Comparison of ENCODE assay signal across 9 mouse cellular contexts in genomic region chr2:69135661-69136576, GRCm38 (mm10). TPM values are rescaled to one million over a fixed set of nuclear protein-coding genes. Genes with fewer than 3 reads are reported as not detected.
DNase-seq lines count a peak whose midpoint lies in the region; ATAC-seq lines count a peak whose summit lies in the region.
"Had no signal": no experiment of that assay in that cellular context is flagged by ENCODE, and none has a peak within 500 bp of the region (broad histone marks: within the 10 kb centered on the region; RNA-seq: fewer than 3 reads in every experiment).

Gene Nostrin, plus strand, starts transcription at chr2:69135800.

- ATAC-seq in heart, embryonic 12.5 days (ENCODE audit: insufficient number of reproducible peaks, low FRiP score) = peak; percentile 33; the same call in 1 of the 2 replicates
- ATAC-seq in monocyte, adult 5-6 weeks (replicated peaks; ENCODE audit: insufficient number of reproducible peaks, low FRiP score, low TSS enrichment, poor library complexity, severe bottlenecking) = peak; percentile 70

- no peak within 1 kb of the TSS for H3K4me3 ChIP-seq in heart, embryonic 12.5 days
- H3K4me3 ChIP-seq: neural tube, embryonic 12.5 days had no signal

- H3K9me3 ChIP-seq in heart, embryonic 12.5 days (replicated peaks) = no peaks in the 10 kb centered on the region
- H3K9me3 ChIP-seq: neural tube, embryonic 12.5 days had no signal

- no peaks in the 10 kb centered on the region for H3K36me3 ChIP-seq in heart, embryonic 12.5 days
- H3K36me3 ChIP-seq: neural tube, embryonic 12.5 days had no signal

- H3K9ac ChIP-seq in heart, embryonic 12.5 days = no peak within 1 kb of the TSS
- H3K9ac ChIP-seq: neural tube, embryonic 12.5 days had no signal

- no peak within 1 kb of the TSS for H3K27ac ChIP-seq in heart, embryonic 12.5 days (ENCODE audit: poor library complexity, severe bottlenecking)
- H3K27ac ChIP-seq: neural tube, embryonic 12.5 days had no signal

- intact Hi-C loops in left cerebral cortex, postnatal 14 days (cut with DNase I) = no loop called here
- intact Hi-C loops in left cerebral cortex, postnatal 4 days (cut with DNase I) = no loop called here

- peaks cover 14% of the 10 kb centered on the region for H3K4me1 ChIP-seq in heart, embryonic 12.5 days (replicated peaks)
- H3K4me1 ChIP-seq: neural tube, embryonic 12.5 days had no signal

- no peaks in the 10 kb centered on the region for H3K27me3 ChIP-seq in heart, embryonic 12.5 days (replicated peaks)
- H3K27me3 ChIP-seq: neural tube, embryonic 12.5 days had no signal

- DNase-seq in left cerebral cortex, postnatal 14 days (ENCODE audit: low spot score in 2 of 2) = peak; percentile 19 to 36
- DNase-seq in left cerebral cortex, adult 8-10 months (ENCODE audit: low spot score in 2 of 2) = no peak
- peak; percentile 34 to 46 for DNase-seq in kidney, postnatal 4 days
- no peak for DNase-seq in layer of hippocampus, adult 18-20 months (ENCODE audit: low spot score in 2 of 2)
- no peak for DNase-seq in left cerebral cortex, postnatal 4 days
- no peak for DNase-seq in ovary, adult 18-20 months (ENCODE audit: low spot score)

- H3K4me2 ChIP-seq in heart, embryonic 12.5 days = peak within 1 kb of the TSS; percentile 35; the same call in 1 of the 2 replicates
- H3K4me2 ChIP-seq: neural tube, embryonic 12.5 days had no signal

- WGBS in heart, embryonic 12.5 days = 47% methylated on average over 15 of the region's 15 CpGs

RNA-seq across cellular contexts. Expression of gene Nostrin, which starts in this region (rescaled TPM):
- 1 to 10 TPM; 4.7 to 7.6 TPM for total RNA-seq in left cerebral cortex, postnatal 14 days (2021)
- total RNA-seq in left cerebral cortex, adult 8-10 months (2022) = 1 to 10 TPM; 4.1 to 4.5 (median 4.3) TPM
- 2.4 and 2.8 TPM in 2 replicates for polyA plus RNA-seq in heart, embryonic 12.5 days (2016; fragmentation: Nextera tagmentation; extraction: Ambion mirVana)
- total RNA-seq in monocyte, adult 5-6 weeks (2017) = 10.4 to 15.1 TPM (median 14.2 TPM) in 3 replicates
- 1 to 10 TPM; 5.4 to 6.0 TPM for total RNA-seq in layer of hippocampus, adult 18-20 months (2021)
- 1 to 10 TPM; 2.8 to 3.6 TPM for total RNA-seq in left cerebral cortex, postnatal 4 days (2021)

Comparison
In these comparisons a context has a peak if more than half of its experiments do, and no peak if none do; other contexts are left out.
1. DNase-seq: peak in left cerebral cortex, postnatal 14 days (2 of 2) and kidney, postnatal 4 days (2 of 2); none in left cerebral cortex, adult 8-10 months (0 of 2), layer of hippocampus, adult 18-20 months (0 of 2), left cerebral cortex, postnatal 4 days (single experiment) and ovary, adult 18-20 months (single experiment).